Mouse (Mus musculus) cortical plate, adult 2 months (tissue): ENCODE measurements around the gene Trim56.

Experiments used
- CTCF ChIP-seq: fragments of 200-500 bp; IDR thresholded peaks from 2 replicates; pipeline ENCODE4 v1.5.1; 2011; ENCODE audit warnings: mild to moderate bottlenecking, control low read depth, low read length; ENCODE audit not compliant: insufficient read depth; ENCODE audit errors: extremely low read depth
- POLR2A ChIP-seq: fragments of 200-500 bp; IDR thresholded peaks from 2 replicates; pipeline ENCODE4 v1.6.1; 2011; ENCODE audit warnings: mild to moderate bottlenecking, low read length, control low read depth; ENCODE audit not compliant: insufficient read depth; ENCODE audit errors: extremely low read depth

DNA sequence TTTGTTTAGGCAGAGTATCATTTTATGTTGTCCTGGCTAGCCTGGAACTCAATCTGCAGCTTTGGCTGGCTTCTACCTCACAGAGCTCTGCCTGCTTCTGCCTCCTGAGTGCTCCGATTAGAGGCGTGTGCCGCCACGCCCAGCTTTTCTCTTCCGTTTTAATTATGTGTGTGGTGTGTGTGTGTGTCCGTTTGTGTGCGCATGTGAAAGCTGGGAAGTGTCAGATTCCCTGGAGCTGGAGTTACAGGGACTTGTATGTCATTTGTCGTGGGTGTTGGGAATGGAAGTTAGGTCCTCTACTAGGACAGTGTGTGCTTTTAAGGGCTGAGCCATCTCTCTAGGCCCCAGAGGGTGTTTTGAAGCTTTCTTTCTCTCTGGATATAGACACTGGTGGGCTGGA is 42.9 kb downstream of the Trim56 start:
- TF ChIP-seq CTCF (no peak), POLR2A (no peak)
